Mouse (Mus musculus): ENCODE measurements around the gene Fcer2a.

GRCm38 (mm10) chr8:3646824-3647531 is 47.0 kb downstream of the Fcer2a start:
- TF ChIP-seq GATA1 (IDR thresholded peaks at IDR 0.05; ENCODE audit: borderline replicate concordance, low read length) (no peak), FLI1 (IDR thresholded peaks at IDR 0.05; ENCODE audit: low read length) (no peak)

Data from megakaryocyte, embryonic 14.5 days (primary cell).